21 mouse cellular contexts compared by ENCODE assay signal in the genomic region with DNA sequence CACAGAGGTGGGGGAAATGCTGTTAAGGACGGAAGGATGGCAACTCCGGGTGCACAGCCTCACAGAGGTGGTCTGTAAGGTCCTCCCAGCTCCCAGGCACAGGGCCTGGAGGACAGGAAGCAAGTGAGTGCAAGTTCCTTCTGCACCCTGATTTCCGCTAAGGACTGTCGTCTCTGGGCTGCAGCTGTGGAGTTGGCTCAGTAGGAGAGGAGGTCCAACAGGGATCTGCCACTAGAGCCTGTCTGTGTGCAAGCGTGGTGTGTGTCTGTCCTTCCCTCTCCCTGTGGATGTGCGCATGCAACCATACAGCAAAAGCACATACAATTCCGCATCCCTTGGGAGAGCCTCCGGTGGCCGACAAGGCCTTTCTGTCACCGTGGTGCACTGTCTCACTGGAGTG. TPM values are rescaled to one million over a fixed set of nuclear protein-coding genes. Genes with fewer than 3 reads are reported as not detected.
DNase-seq lines count a peak whose midpoint lies in the region; ATAC-seq and TF ChIP-seq lines count a peak whose summit lies in the region.
"Had no signal": no experiment of that assay in that cellular context is flagged by ENCODE, and none has a peak within 500 bp of the region (broad histone marks: within the 10 kb centered on the region; RNA-seq: fewer than 3 reads in every experiment).

No protein-coding gene starts in this region.

- no peak for TF ChIP-seq POLR2A in bone marrow macrophage, adult 2 months (IDR thresholded peaks at IDR 0.05; ENCODE audit: borderline replicate concordance, low read depth, low read length)

- H3K9ac ChIP-seq in heart, embryonic 11.5 days (ENCODE audit: low read depth, low read length): no peak overlapping the region
- H3K9ac ChIP-seq in liver, embryonic 15.5 days: no peak overlapping the region
- H3K9ac ChIP-seq: forebrain, embryonic 12.5 days; heart, embryonic 13.5 days; hindbrain, embryonic 15.5 days; stomach, embryonic 15.5 days had no signal

- H3K9me3 ChIP-seq in heart, embryonic 10.5 days: no peaks in the 10 kb centered on the region
- H3K9me3 ChIP-seq in heart, embryonic 11.5 days (replicated peaks; ENCODE audit: control insufficient read depth, low read length): no peaks in the 10 kb centered on the region
- H3K9me3 ChIP-seq in liver, embryonic 15.5 days (replicated peaks): no peaks in the 10 kb centered on the region
- H3K9me3 ChIP-seq: embryonic facial prominence, embryonic 10.5 days; forebrain, embryonic 12.5 days; heart, embryonic 13.5 days; hindbrain, embryonic 15.5 days; midbrain, embryonic 10.5 days; stomach, embryonic 15.5 days had no signal

- H3K27me3 ChIP-seq in heart, embryonic 10.5 days (ENCODE audit: insufficient read depth, poor library complexity, severe bottlenecking): no peaks in the 10 kb centered on the region
- H3K27me3 ChIP-seq in heart, embryonic 11.5 days (ENCODE audit: control insufficient read depth, insufficient read depth, low read length): no peaks in the 10 kb centered on the region
- H3K27me3 ChIP-seq in liver, embryonic 15.5 days: no peaks in the 10 kb centered on the region
- H3K27me3 ChIP-seq: CH12.LX; forebrain, embryonic 12.5 days; heart, embryonic 13.5 days; hindbrain, embryonic 15.5 days; stomach, embryonic 15.5 days had no signal

- peaks cover 26% of the 10 kb centered on the region for H3K36me3 ChIP-seq in heart, embryonic 10.5 days
- no peaks in the 10 kb centered on the region for H3K36me3 ChIP-seq in heart, embryonic 11.5 days (ENCODE audit: control insufficient read depth, insufficient read depth, low read length)
- H3K36me3 ChIP-seq in liver, embryonic 15.5 days (replicated peaks): peaks cover 13% of the 10 kb centered on the region
- H3K36me3 ChIP-seq: stomach, embryonic 15.5 days had no signal

- no peak overlapping the region for H3K4me3 ChIP-seq in heart, embryonic 10.5 days
- no peak overlapping the region for H3K4me3 ChIP-seq in heart, embryonic 11.5 days (ENCODE audit: low read depth, low read length)
- H3K4me3 ChIP-seq in bone marrow macrophage, adult 2 months (ENCODE audit: insufficient read depth, low read length): no peak overlapping the region
- no peak overlapping the region for H3K4me3 ChIP-seq in liver, embryonic 15.5 days (replicated peaks)
- H3K4me3 ChIP-seq: embryonic facial prominence, embryonic 10.5 days; forebrain, embryonic 12.5 days; heart, embryonic 13.5 days; hindbrain, embryonic 15.5 days; layer of hippocampus, adult 2 months; midbrain, embryonic 10.5 days; stomach, embryonic 15.5 days had no signal

- no peak for TF ChIP-seq CTCF in bone marrow macrophage, adult 2 months (IDR thresholded peaks at IDR 0.05; ENCODE audit: low read depth, low read length)

- no peak overlapping the region for H3K4me2 ChIP-seq in heart, embryonic 11.5 days
- H3K4me2 ChIP-seq in liver, embryonic 15.5 days: no peak overlapping the region
- H3K4me2 ChIP-seq: forebrain, embryonic 12.5 days; heart, embryonic 13.5 days; hindbrain, embryonic 15.5 days; stomach, embryonic 15.5 days had no signal

- no peak for ATAC-seq in heart, embryonic 11.5 days (replicated peaks; ENCODE audit: insufficient number of reproducible peaks, low FRiP score, low TSS enrichment)
- ATAC-seq in liver, embryonic 15.5 days (ENCODE audit: insufficient read depth): no peak

- H3K27ac ChIP-seq in heart, embryonic 10.5 days: peak overlapping the region; percentile 22; the same call in 1 of the 2 replicates
- no peak overlapping the region for H3K27ac ChIP-seq in heart, embryonic 11.5 days (ENCODE audit: low read depth, low read length)
- H3K27ac ChIP-seq in bone marrow macrophage, adult 2 months (ENCODE audit: insufficient read depth, low read depth, low read length): peak overlapping the region; percentile 10; the same call in 1 of the 2 replicates
- peak overlapping the region; percentile 81 for H3K27ac ChIP-seq in liver, embryonic 15.5 days (replicated peaks)
- H3K27ac ChIP-seq: embryonic facial prominence, embryonic 10.5 days; forebrain, embryonic 12.5 days; heart, embryonic 13.5 days; hindbrain, embryonic 15.5 days; layer of hippocampus, adult 2 months; midbrain, embryonic 10.5 days; stomach, embryonic 15.5 days had no signal

- DNase-seq in heart, embryonic 10.5 days (ENCODE audit: low spot score): no peak
- peak; percentile 23 for DNase-seq in kidney, postnatal 10 days
- no peak for DNase-seq in kidney, postnatal 14 days
- no peak for DNase-seq in cerebellum, postnatal 10 days
- DNase-seq: adrenal gland, postnatal 25 days; cerebellum, adult 8-10 months; gastrocnemius, postnatal 10 days; heart, postnatal 4 days; kidney, adult 11 months; thymus, adult 18-20 months had no signal

- WGBS in heart, embryonic 10.5 days: 83% methylated on average over 10 of the region's 10 CpGs
- 80% methylated on average over 10 of the region's 10 CpGs for WGBS in heart, embryonic 11.5 days (ENCODE audit: insufficient replicate concordance)
- WGBS in liver, embryonic 15.5 days (ENCODE audit: insufficient replicate concordance): 78% methylated on average over 10 of the region's 10 CpGs

- peaks cover 56% of the 10 kb centered on the region for H3K4me1 ChIP-seq in heart, embryonic 10.5 days
- peaks cover 23% of the 10 kb centered on the region for H3K4me1 ChIP-seq in heart, embryonic 11.5 days (ENCODE audit: control insufficient read depth, insufficient read depth, low read length)
- peaks cover 22% of the 10 kb centered on the region for H3K4me1 ChIP-seq in bone marrow macrophage, adult 2 months (ENCODE audit: control insufficient read depth, insufficient read depth, low read length)
- H3K4me1 ChIP-seq in liver, embryonic 15.5 days (replicated peaks): peaks cover 44% of the 10 kb centered on the region
- H3K4me1 ChIP-seq: forebrain, embryonic 12.5 days; hindbrain, embryonic 15.5 days had no signal

RNA-seq across cellular contexts. Expression of a gene that starts 2.5 kb away (rescaled TPM):
- polyA plus RNA-seq in heart, embryonic 10.5 days (2016; fragmentation: Nextera tagmentation; extraction: Ambion mirVana): 0.90 and 0.99 TPM in 2 replicates
- polyA plus RNA-seq in heart, embryonic 11.5 days (2014; fragmentation: Nextera tagmentation; extraction: Ambion mirVana): 1.8 and 2.0 TPM in 2 replicates
- 1.0 and 1.5 TPM in 2 replicates for polyA plus RNA-seq in bone marrow macrophage, adult 2 months (2012; ENCODE audit: insufficient read depth, insufficient read length, missing spikeins)
- polyA plus RNA-seq in liver, embryonic 15.5 days (2015; fragmentation: Nextera tagmentation; extraction: Ambion mirVana): 1.1 and 1.6 TPM in 2 replicates

RNA-seq across cellular contexts. Expression of a gene that starts 9.8 kb away (rescaled TPM):
- polyA plus RNA-seq in heart, embryonic 10.5 days (2016; fragmentation: Nextera tagmentation; extraction: Ambion mirVana): 0.40 TPM in 1 of 2 replicates, not detected in the other
- polyA plus RNA-seq in heart, embryonic 11.5 days (2014; fragmentation: Nextera tagmentation; extraction: Ambion mirVana): not detected in 2 replicates
- not detected in 2 replicates for polyA plus RNA-seq in bone marrow macrophage, adult 2 months (2012; ENCODE audit: insufficient read depth, insufficient read length, missing spikeins)
- 205 and 267 TPM in 2 replicates for polyA plus RNA-seq in liver, embryonic 15.5 days (2015; fragmentation: Nextera tagmentation; extraction: Ambion mirVana)
- polyA plus RNA-seq: embryonic facial prominence, embryonic 10.5 days; forebrain, embryonic 12.5 days; hindbrain, embryonic 15.5 days; midbrain, embryonic 10.5 days had no signal

RNA-seq across cellular contexts. Expression of a gene that starts 47.1 kb away (rescaled TPM):
- polyA plus RNA-seq in heart, embryonic 10.5 days (2016; fragmentation: Nextera tagmentation; extraction: Ambion mirVana): 0.64 and 5.0 TPM in 2 replicates
- polyA plus RNA-seq in heart, embryonic 11.5 days (2014; fragmentation: Nextera tagmentation; extraction: Ambion mirVana): 1.4 and 1.7 TPM in 2 replicates
- not detected in 2 replicates for polyA plus RNA-seq in bone marrow macrophage, adult 2 months (2012; ENCODE audit: insufficient read depth, insufficient read length, missing spikeins)
- polyA plus RNA-seq in liver, embryonic 15.5 days (2015; fragmentation: Nextera tagmentation; extraction: Ambion mirVana): 434 and 589 TPM in 2 replicates
- polyA plus RNA-seq: embryonic facial prominence, embryonic 10.5 days had no signal

RNA-seq across cellular contexts. Expression of a gene that starts 51.1 kb away (rescaled TPM):
- polyA plus RNA-seq in heart, embryonic 10.5 days (2016; fragmentation: Nextera tagmentation; extraction: Ambion mirVana): 18.3 and 25.1 TPM in 2 replicates
- 16.0 and 18.2 TPM in 2 replicates for polyA plus RNA-seq in heart, embryonic 11.5 days (2014; fragmentation: Nextera tagmentation; extraction: Ambion mirVana)
- 8.0 and 8.4 TPM in 2 replicates for polyA plus RNA-seq in bone marrow macrophage, adult 2 months (2012; ENCODE audit: insufficient read depth, insufficient read length, missing spikeins)
- 8.8 and 8.9 TPM in 2 replicates for polyA plus RNA-seq in liver, embryonic 15.5 days (2015; fragmentation: Nextera tagmentation; extraction: Ambion mirVana)

Comparison
In these comparisons a context has a peak if more than half of its experiments do, and no peak if none do; other contexts are left out.
1. RNA of a gene that starts 9.8 kb away (polyA plus RNA-seq): 205 to 267 TPM in liver, embryonic 15.5 days; 0.40 TPM in heart, embryonic 10.5 days, not detected in heart, embryonic 11.5 days and not detected in bone marrow macrophage, adult 2 months; every median in the first group is over 100 times any median in the second.
2. RNA of a gene that starts 47.1 kb away (polyA plus RNA-seq): 434 to 589 TPM in liver, embryonic 15.5 days; 0.64 to 5.0 TPM in heart, embryonic 10.5 days, 1.4 to 1.7 TPM in heart, embryonic 11.5 days and not detected in bone marrow macrophage, adult 2 months; every median in the first group is over 10 times any median in the second.